Mouse (Mus musculus) lung, embryonic 16.5 days (tissue): ENCODE measurements around the gene Rtn1. TPM values are rescaled to one million over a fixed set of nuclear protein-coding genes. Genes with fewer than 3 reads are reported as not detected.

Experiments
- ATAC-seq: fragments of 200-750 bp; cut with Nextera tagmentation; 2 replicates; pipeline ENCODE4 v1.8.0; 2017; ENCODE audit warnings: low read depth, mild to moderate bottlenecking, moderate library complexity
- H3K27ac ChIP-seq: fragments of 300-500 bp; sonication (generic); 2 replicates; pipeline ENCODE4 v1.5.1; 2014; ENCODE audit warnings: mild to moderate bottlenecking, control low read depth, low read length
- H3K27me3 ChIP-seq: fragments of 300-500 bp; sonication (generic); 2 replicates; pipeline ENCODE4 v1.6.1; 2014; ENCODE audit warnings: low read depth, low read length, mixed read lengths; ENCODE audit not compliant: control insufficient read depth, insufficient read depth
- H3K36me3 ChIP-seq: fragments of 300-500 bp; sonication (generic); 2 replicates; pipeline ENCODE4 v1.6.1; 2014; ENCODE audit warnings: low read length; ENCODE audit not compliant: control insufficient read depth, insufficient read depth
- H3K4me1 ChIP-seq: fragments of 300-500 bp; sonication (generic); replicated peaks from 2 replicates; pipeline ENCODE4 v1.6.1; 2014; ENCODE audit warnings: low read length, mixed read lengths; ENCODE audit not compliant: control insufficient read depth, insufficient read depth
- H3K4me2 ChIP-seq: fragments of 300-500 bp; sonication (generic); 2 replicates; pipeline ENCODE4 v1.6.1; 2014; ENCODE audit warnings: low read depth, low read length, control low read depth
- H3K4me3 ChIP-seq: fragments of 300-500 bp; sonication (generic); 2 replicates; pipeline ENCODE4 v1.5.1; 2014; ENCODE audit warnings: mild to moderate bottlenecking, low read length, control low read depth
- H3K9ac ChIP-seq: fragments of 300-500 bp; sonication (generic); 2 replicates; pipeline ENCODE4 v1.6.1; 2014; ENCODE audit warnings: low read length, control low read depth
- H3K9me3 ChIP-seq: fragments of 300-500 bp; sonication (generic); 2 replicates; pipeline ENCODE4 v1.6.1; 2016; ENCODE audit warnings: low read length; ENCODE audit not compliant: control insufficient read depth
- WGBS: fragments of 180-500 bp; shearing (Covaris S2); extraction: QIAGEN DNeasy Blood & Tissue Kit; methylation state at CpG from one replicate; pipeline ENCODE4 v1.1.7; 2014; 5-methylcytosine and 5-hydroxymethylcytosine counted together
- polyA plus RNA-seq: library from polyadenylated mRNA; unstranded; fragments of >200 nt; fragmentation: Nextera tagmentation; extraction: Ambion mirVana; gene quantifications from 2 replicates; pipeline ENCODE4 v1.2.1, GENCODE M21; 2015

Rtn1 gene
- polyA plus RNA-seq, 1 experiment from 2014 or later: 14.6 TPM

DNA sequence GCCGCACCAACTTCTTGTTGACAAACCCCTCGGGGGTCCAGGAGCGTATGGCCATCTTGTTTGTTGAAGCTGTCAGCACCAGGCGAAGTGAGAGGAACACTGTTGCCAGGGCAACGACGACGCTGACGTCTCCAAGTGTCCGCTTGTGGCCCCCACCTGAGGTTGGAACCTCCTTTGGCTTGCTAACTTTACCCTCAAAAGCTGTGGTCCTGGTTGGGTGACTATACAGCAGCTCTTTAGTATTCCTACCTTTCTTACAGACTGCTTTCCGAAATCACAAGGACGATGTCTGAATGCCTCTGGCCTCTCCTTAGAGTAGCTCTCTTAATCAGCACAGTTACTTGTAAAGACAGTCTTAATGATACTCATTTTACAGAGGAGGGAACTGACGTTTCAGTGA is 223.9 kb downstream of the Rtn1 start, which contains the start of gene Ccdc175:
Gene Ccdc175 (minus strand): TSS at position 101 of the 400 bp plus-strand sequence.
- no peak within 1 kb of the TSS for H3K9ac ChIP-seq
- no peak for ATAC-seq

DNA sequence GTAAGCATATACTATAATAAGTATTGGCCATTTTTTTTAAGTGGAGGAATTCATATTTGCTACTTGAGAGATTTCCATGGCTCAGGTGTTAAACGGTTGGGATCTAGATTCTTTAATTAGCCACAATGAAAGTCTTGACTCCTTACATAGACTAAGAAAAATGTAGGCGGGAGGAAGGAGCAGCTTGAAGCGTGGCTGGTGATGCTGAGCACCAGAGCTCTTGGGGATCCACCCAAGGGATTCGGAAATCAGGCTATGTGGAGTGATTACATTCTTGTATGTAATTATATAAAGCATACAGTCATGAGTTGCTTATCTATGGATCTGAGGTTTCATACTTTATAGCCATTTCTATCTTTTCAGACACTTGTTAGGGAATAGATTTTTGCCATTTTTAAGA is 229.3 kb downstream of the Rtn1 start:
- Histone ChIP-seq H3K36me3 (no peaks in the 10 kb centered on the region), H3K27ac (no peak overlapping the region), H3K4me3 (no peak overlapping the region), H3K4me2 (no peak overlapping the region), H3K9me3 (no peaks in the 10 kb centered on the region), H3K9ac (no peak overlapping the region), H3K4me1 (no peaks in the 10 kb centered on the region), H3K27me3 (no peaks in the 10 kb centered on the region)
- ATAC-seq: no peak
- 66% methylated on average over 4 of the region's 4 CpGs for WGBS

More for the DNA sequence above, 223.9 kb downstream of the Rtn1 start, which contains the start of gene Ccdc175:
- no peaks in the 10 kb centered on the region for H3K4me1 ChIP-seq
- H3K4me2 ChIP-seq: no peak within 1 kb of the TSS
- no peaks in the 10 kb centered on the region for H3K9me3 ChIP-seq
- 46% methylated on average over 12 of the region's 12 CpGs for WGBS
- no peak within 1 kb of the TSS for H3K4me3 ChIP-seq
- no peaks in the 10 kb centered on the region for H3K27me3 ChIP-seq
- H3K27ac ChIP-seq: no peak within 1 kb of the TSS
- H3K36me3 ChIP-seq: no peaks in the 10 kb centered on the region

- ATAC-seq: no peak
- Histone ChIP-seq H3K4me1 (no peaks in the 10 kb centered on the region), H3K36me3 (no peaks in the 10 kb centered on the region), H3K4me3 (no peak overlapping the region), H3K4me2 (no peak overlapping the region), H3K27ac (no peak overlapping the region), H3K27me3 (no peaks in the 10 kb centered on the region), H3K9me3 (no peaks in the 10 kb centered on the region), H3K9ac (no peak overlapping the region)
- WGBS: 79% methylated on average over 3 of the region's 3 CpGs
Measured at GRCm38 (mm10) chr12:72178322-72178721, 230.5 kb downstream of the Rtn1 start.

Other genes starting within 250 kb of the Rtn1 start
- not detected in 2 replicates for gene Ccdc175, start 224.0 kb downstream of the Rtn1 start, polyA plus RNA-seq
- gene Lrrc9, start 32.8 kb upstream of the Rtn1 start, polyA plus RNA-seq: 0.50 and 1.1 TPM in 2 replicates
- gene Pcnx4, start 127.3 kb upstream of the Rtn1 start, polyA plus RNA-seq: 10.2 and 12.2 TPM in 2 replicates
- gene Gm4756, start 240.6 kb upstream of the Rtn1 start, polyA plus RNA-seq: not detected in 2 replicates